Mouse (Mus musculus): ENCODE data around the gene Tff2.

The Tff2 gene

DNA sequence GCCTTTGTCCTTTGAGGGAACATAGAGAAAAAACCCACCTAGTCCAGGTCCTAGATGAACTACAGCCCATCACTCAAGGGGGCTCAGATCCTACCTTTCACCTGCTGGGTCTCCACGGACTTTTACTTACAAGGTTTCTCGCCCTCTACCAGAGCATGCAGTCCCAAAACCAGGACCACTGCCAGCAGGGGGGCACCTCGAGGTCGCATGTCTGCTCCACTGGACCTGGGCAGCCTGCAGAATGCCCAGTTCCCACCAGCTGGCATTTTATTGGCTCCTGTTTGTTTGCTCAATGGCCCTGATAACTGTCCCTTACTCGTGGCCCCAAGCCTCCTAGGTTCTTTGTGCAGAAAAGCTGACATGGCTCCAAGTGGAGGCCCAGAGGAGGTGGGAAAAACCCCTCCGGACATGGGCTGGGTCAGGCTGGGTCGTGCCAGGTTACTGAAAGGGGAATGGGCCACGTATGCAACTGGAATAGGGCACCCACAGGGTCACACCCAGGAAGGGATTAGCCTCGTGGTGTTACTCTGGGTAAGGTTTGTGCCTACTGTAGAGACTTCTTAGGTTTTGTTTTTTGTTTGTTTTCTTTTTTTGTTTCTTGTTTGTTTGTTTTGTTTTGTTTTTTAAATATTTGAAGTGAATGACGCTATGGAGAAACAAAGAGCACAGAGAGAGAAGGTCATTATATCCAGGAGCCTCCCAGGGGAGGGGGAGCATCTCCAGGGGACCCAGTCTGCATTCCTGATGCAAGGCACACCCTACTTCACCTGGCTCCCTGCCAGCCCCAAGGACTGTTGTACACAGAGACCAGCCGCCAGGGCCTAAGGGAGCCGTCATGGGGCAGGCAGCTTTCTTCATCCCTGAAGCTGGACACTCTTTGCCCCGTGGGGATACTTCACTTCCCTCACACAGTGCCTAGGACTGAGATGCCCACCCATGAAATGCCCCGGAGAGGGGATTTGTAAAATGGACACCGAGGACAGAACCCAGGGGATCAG, at the start of gene Tff2:
Gene Tff2 (minus strand): TSS at position 243 of the 998 bp plus-strand sequence.
- DNase-seq (ENCODE audit: low read depth): no peak

DNA sequence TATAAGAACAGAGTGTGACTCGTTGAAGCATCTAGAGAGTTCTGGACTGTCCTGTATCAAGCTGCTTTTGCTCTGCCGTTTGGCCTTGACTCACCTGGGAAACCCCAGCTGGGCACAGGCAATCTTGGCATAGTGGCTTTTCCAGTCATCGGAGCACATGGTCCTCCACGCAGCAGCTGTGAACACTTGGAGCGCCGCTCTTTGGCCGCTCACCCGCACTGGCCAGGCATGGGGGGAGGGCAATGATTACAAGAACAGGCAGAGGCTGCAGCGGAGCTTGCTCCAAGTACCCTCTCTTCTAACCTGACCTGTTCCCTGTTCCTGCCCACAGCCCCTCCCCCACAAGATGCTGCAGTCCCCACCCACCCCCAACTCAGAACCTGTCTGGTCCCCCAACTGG, 49.3 kb upstream of the Tff2 start:
- no peak for DNase-seq (ENCODE audit: low read depth)

GRCm38 (mm10) chr17:31192663-31193062, 48.6 kb upstream of the Tff2 start:
- DNase-seq (ENCODE audit: low read depth): no peak

GRCm38 (mm10) chr17:31191825-31192224, 47.7 kb upstream of the Tff2 start:
- no peak for DNase-seq (ENCODE audit: low read depth)

DNA sequence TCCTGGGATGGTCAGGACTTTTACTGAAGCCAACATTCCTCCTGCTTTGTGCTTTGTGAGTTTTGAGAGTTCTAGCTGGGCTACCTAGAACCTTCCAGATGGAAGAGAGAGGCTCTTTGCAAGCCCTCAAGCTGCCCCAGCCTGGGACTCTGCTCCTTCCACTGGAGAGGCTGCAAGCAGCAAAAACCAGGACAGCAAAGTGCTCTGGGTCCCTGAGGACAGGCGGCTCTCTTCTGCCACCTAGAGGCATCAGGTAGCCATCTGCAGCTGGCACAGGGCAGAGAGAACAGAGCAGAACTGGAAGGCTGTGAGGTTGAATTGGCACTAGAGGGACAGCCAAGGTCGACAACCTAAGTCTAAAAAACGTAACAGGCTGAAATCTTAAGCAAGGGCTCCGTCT, 43.3 kb upstream of the Tff2 start:
- DNase-seq (ENCODE audit: low read depth): peak; percentile 53

DNA sequence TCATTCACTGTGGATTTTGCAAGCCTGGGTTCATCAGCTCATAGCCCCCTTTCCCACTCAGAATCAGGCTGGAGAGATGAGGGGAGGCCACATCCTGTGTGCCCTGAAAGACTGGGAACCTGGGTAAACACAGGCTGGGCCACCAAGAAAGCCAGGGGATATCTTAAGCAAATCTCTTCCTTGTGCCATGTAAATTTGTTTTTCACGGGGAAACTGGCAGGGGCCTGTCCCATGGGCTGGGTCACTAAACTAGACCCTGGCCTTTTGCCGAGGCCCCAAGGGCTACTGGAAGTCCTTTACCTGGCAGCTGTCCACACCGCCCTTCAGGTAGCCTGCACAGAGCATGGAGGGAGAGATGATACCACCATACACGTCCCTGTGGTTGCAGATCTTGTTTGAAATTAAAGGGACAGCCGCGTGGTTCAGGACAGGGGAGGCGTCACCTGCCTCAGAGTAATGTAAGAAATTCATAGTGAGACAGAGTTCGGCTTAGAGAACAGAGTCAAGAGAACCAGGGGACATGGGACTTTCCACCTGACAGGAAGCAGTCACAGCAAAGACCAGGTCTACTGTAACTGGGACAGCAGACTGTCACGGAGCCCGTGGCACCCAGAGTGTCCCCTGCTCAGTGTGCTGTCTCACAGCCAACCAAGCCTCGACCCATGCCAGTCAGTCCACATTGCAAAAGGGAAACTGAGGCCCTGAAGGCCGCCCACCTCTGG, 40.3 kb upstream of the Tff2 start:
- DNase-seq (ENCODE audit: low read depth): no peak

DNA sequence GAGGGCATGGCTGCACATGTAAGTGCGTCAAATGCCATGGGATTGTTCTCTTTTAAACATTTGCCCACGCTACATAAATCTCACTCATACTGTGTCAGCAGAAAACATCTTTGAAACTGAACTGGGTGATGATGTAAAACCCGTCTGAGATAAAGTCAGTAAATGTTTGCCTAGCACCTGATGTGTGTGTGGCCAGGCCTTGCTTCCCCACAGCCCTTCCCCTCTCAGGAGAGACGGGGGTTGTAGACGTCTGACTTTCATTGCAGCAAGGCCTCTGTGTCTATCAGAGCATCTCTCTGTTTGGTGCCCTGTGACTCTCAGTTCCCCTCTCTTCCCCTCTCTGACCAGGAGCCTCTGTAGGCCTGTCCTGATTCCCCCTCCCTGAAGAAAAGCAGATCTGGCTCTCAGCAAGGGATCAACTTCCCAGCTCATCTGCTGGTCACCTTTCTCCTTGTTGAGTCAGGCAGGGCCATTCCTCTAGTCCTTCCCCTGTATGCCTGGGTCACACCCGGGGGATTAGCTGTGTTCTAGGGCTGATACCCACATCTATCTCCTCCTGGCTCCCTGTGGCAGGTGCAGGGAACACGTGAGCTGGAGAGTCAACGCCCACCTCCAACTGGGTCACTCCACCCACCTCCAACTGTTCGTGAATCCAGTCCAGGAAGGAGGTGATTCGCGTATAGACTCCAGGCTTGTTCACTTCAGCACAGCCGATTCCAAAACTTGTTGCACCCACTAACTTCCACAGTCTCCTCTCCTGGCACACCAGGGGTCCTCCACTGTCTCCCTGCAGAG, 39.3 kb upstream of the Tff2 start:
- no peak for DNase-seq (ENCODE audit: low read depth)

- DNase-seq (ENCODE audit: low read depth): peak; percentile 24
These were observed 37.4 kb upstream of the Tff2 start for GRCm38 (mm10) chr17:31181490-31181889.

DNA sequence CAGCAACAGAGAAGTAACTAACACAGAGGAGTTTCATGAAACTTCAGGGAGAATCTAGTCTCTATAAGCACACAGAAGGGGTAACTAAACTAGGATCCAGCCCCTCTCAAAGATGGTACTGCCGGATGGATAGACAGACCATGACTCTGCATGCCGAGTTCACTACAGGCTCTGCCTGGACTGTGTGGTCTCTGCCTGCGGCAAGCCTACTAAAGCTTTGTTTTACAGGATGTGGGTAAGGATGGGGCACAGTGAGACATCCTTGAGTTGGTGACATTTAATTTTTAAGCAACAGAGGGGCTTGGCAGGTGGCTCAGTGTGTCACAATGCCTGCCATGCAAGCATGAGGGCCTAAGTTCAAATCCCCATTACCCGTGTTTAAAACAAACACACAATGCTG, 32.2 kb upstream of the Tff2 start:
- DNase-seq (ENCODE audit: low read depth): no peak

DNA sequence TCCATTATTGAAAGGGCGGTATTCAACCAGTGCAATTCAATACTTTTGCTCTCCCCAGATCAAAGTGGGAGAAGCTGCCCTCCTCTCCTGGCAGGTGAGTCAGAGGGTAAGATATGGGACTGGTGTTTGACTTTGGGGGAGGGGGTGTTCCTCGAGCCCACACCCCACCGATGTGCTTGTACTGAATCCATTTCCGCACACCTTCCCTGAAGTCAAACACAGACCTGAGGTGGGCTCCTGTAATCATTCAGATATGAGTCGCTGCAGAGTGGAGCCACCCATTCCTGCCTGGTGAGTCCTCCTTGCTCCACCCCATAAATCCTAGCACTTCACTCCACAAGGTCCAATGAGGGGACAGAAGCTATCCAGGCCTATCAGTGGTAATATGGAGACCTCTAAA, 25.7 kb upstream of the Tff2 start:
- DNase-seq (ENCODE audit: low read depth): no peak

- no peak for DNase-seq (ENCODE audit: low read depth)
These were observed 21.0 kb upstream of the Tff2 start, which contains the start of gene Tff1 for GRCm38 (mm10) chr17:31165127-31165526. Gene Tff1 (minus strand): TSS chr17:31165277.

DNA sequence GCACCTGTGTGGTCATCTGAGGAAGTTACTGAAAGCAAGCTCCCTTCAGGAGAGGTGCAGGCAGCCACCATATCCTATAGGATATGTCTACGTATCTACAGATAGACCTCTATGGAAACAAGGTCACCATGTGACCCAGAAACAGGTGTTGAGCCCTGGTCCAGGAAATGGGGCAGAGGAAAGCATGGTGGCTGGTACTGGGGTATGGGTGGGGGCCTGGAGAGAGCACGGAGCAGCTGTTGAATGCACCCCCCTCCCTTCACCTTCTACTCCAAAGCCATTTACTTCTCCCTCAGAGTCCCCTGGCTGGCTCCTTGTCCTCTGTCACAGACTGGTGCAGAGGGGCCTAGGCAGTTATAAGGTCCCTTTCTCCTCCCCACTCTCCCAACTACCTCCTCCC, 19.7 kb upstream of the Tff2 start:
- DNase-seq (ENCODE audit: low read depth): no peak

- DNase-seq (ENCODE audit: low read depth): peak; percentile 37
These were observed 18.5 kb upstream of the Tff2 start for GRCm38 (mm10) chr17:31162607-31163006.

DNA sequence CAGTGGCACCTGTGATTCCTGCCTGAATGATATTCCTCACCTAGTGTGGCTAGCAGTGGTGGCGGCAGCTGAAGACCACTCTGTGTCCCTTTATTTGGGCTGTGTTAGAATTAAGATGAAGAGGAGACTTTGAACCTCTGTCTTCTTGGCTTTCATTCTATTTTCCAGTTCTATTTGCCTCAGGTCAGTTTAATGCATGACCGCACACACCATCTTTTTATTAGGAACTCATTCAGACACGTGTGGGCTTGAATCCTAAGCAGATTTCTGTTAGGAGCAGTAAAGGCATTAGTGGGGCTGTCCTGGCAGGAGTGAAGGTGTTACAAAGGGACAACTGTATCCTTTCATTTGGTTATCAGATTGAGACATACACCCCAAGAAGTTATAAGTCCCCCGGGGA, 16.2 kb upstream of the Tff2 start:
- DNase-seq (ENCODE audit: low read depth): no peak

DNA sequence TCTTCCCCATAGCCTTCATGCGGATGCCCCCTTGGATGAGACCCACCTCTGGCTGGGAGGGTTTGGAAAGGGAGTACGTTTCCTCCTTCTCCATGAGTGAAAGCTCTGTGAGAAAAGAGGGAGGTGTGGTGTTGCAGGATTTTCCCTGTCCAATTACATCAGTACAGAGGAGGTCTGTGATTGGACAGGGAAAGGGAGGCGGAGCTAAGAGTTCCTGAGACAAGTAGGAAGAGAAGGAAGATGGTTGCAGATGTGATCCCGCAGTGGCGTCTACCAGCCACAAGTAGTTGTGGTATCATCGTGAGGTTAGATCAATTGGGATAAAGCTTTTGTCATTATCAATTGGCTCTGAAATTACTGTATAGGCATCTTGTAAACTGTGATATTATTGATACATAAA, 13.8 kb upstream of the Tff2 start:
- no peak for DNase-seq (ENCODE audit: low read depth)

DNA sequence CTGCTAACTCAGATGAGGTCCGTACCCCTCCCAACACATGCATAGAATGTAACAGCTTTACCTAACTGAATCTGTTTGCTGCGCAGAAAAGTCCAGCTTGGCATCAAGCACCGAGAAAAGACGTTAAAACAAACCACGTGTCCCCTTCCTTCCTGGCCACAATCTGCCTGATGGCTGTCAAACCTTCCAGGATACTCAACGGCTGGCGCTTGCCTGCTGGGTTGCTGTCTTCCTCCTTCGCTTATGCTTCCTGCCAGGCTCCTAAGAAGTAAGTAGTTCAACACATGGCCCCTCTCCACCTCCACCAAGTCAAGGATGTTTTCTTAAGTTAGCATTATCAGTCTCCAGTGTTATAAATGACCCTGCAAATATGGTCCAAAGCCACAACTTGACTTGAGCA, 9.7 kb upstream of the Tff2 start:
- DNase-seq (ENCODE audit: low read depth): no peak

DNA sequence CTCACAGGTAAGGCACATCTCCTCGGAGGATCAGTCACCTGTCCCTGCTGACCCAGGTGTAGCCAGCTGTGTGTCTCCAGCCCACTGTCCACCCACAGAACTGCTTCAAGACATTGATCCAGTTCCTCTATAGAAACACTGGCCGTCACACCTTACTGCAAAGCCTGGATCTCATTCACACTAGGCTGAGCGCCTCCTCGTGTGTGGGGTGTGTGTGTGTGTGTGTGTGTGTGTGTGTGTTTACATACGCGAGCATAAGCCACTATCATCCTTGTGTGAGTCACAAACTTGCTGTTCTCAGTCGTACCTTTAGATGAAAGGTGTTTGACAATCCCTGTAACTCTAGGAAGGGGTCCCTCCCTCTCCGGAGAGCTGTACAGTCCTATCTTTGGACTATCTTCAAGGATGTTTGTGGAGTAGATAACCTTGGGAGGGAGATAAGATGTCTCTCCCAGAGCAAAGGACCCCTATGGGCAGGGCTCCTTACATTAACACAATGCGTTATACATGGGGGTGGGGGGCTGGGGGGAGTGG, 9.0 kb upstream of the Tff2 start:
- DNase-seq (ENCODE audit: low read depth): no peak

GRCm38 (mm10) chr17:31152512-31152911, 8.4 kb upstream of the Tff2 start:
- DNase-seq (ENCODE audit: low read depth): no peak

GRCm38 (mm10) chr17:31145998-31146397, 1.9 kb upstream of the Tff2 start:
- no peak for DNase-seq (ENCODE audit: low read depth)

- no peak for DNase-seq (ENCODE audit: low read depth)
These were observed 2.0 kb downstream of the Tff2 start for GRCm38 (mm10) chr17:31142116-31142515.

DNA sequence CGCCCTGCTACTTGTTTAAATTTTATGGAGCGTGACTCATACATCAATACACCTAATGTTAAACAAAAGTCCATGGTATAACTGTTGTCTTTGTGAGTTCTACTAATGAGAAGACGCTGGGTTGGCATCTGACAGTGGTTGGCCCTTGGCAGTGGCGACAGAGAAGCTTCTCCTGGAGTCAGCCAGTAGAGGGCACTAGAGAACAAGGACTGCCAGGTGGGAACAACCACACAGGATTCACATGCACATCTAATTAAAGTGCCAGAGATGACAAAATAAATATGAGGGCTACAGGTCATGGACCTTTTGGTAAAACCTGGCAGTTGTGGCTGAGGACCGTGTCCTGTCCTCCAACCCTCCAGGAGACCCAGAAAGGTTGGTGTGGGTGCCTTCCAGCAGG, 5.7 kb downstream of the Tff2 start:
- DNase-seq (ENCODE audit: low read depth): peak; percentile 58

DNA sequence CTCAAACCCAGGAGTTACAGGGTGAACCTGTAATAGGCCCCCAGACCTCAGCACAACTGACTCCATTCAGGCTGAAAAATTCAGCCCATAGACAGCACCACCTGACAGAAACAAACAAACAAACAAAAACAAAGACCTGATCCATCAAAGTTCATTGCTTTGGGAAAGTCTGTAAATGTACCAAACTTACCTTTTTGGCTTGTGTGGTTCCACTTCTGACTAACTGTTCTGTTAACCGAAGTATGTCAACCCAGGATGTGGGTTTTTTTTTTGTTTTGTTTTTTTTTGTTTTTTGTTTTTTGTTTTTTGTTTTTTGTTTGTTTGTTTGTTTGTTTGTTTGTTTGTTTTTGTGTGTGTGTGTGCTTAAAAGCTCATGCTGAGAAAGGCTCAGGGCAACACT, 7.3 kb downstream of the Tff2 start:
- DNase-seq (ENCODE audit: low read depth): no peak
